Comparison of ENCODE assay signal across 12 mouse cellular contexts in genomic region chr6:126514720-126515119, GRCm38 (mm10). TPM values are rescaled to one million over a fixed set of nuclear protein-coding genes. Genes with fewer than 3 reads are reported as not detected.
DNase-seq lines count a peak whose midpoint lies in the region; ATAC-seq and TF ChIP-seq lines count a peak whose summit lies in the region.
"Had no signal": no experiment of that assay in that cellular context is flagged by ENCODE, and none has a peak within 500 bp of the region (broad histone marks: within the 10 kb centered on the region; RNA-seq: fewer than 3 reads in every experiment).

No protein-coding gene starts in this region.

- peak; percentile 10 to 33 for DNase-seq in layer of hippocampus, adult 2 months (ENCODE audit: low spot score in 2 of 2)
- DNase-seq in layer of hippocampus, adult 9-10 months (ENCODE audit: low spot score): no peak
- peak; percentile 48 to 73 for DNase-seq in left cerebral cortex, postnatal 25 days (ENCODE audit: low spot score in 2 of 2)
- peak; percentile 62 to 75 for DNase-seq in right cerebral cortex, adult 2 months (ENCODE audit: low spot score in 2 of 2)
- DNase-seq in spleen, postnatal 10 days (ENCODE audit: low spot score in 2 of 2): no peak
- no peak for DNase-seq in lung, postnatal 36 days
- DNase-seq in kidney, postnatal 36 days: no peak
- DNase-seq: cerebellum, adult 9-11 months; thymus, adult 2 months had no signal

- intact Hi-C loops in left cerebral cortex, postnatal 25 days (cut with DNase I): no loop called here

- no peak overlapping the region for H3K27ac ChIP-seq in layer of hippocampus, adult 2 months
- H3K27ac ChIP-seq: kidney, postnatal 0 days had no signal

- ATAC-seq in frontal cortex, adult (ENCODE audit: low TSS enrichment): peak; percentile 96

- peak overlapping the region; percentile 17 for H3K4me3 ChIP-seq in layer of hippocampus, adult 2 months

- no peak for TF ChIP-seq CTCF in layer of hippocampus, adult 2 months (conservative IDR thresholded peaks at IDR 0.05)

RNA-seq across cellular contexts. Expression of gene Kcna5, which starts 20.5 kb away (rescaled TPM):
- total RNA-seq in layer of hippocampus, adult 2 months (2021): 1 to 10 TPM; 1.5 to 1.6 TPM
- 1 to 10 TPM; 3.2 to 7.8 TPM for total RNA-seq in left cerebral cortex, postnatal 25 days (2021)
- total RNA-seq: granulocyte monocyte progenitor cell, adult 5-6 weeks had no signal

Comparison
In these comparisons a context has a peak if more than half of its experiments do, and no peak if none do; other contexts are left out.
1. DNase-seq: peak in layer of hippocampus, adult 2 months (2 of 2), left cerebral cortex, postnatal 25 days (2 of 2) and right cerebral cortex, adult 2 months (2 of 2); none in layer of hippocampus, adult 9-10 months (single experiment), spleen, postnatal 10 days (0 of 2), lung, postnatal 36 days (single experiment) and kidney, postnatal 36 days (0 of 2).